Mouse (Mus musculus) frontal cortex, postnatal 25 days (tissue): ENCODE measurements around the gene Rin3.

ENCODE experiments used
- DNase-seq, 2 experiments: peaks; one replicate each; pipeline ENCODE4 v3.0.0; 2022; ENCODE audit warnings: low spot score in 2 of 2

Gene Rin3

GRCm38 (mm10) chr12:102302831-102303351 is 20.0 kb downstream of the Rin3 start:
- no peak for DNase-seq

GRCm38 (mm10) chr12:102303867-102304266 is 21.0 kb downstream of the Rin3 start:
- no peak for DNase-seq

- DNase-seq, result no peak
These were observed 22.4 kb downstream of the Rin3 start for GRCm38 (mm10) chr12:102305069-102305836.

GRCm38 (mm10) chr12:102308001-102308456 is 25.2 kb downstream of the Rin3 start:
- DNase-seq, result no peak

GRCm38 (mm10) chr12:102308457-102309011 is 25.7 kb downstream of the Rin3 start:
- peak; percentile 43 to 47 for DNase-seq

- DNase-seq, result no peak
These were observed 26.4 kb downstream of the Rin3 start for GRCm38 (mm10) chr12:102309099-102309799.

- no peak for DNase-seq
These were observed 26.9 kb downstream of the Rin3 start for GRCm38 (mm10) chr12:102309800-102310195.

- DNase-seq, result no peak
These were observed 27.4 kb downstream of the Rin3 start for GRCm38 (mm10) chr12:102310261-102310660.

- no peak for DNase-seq
These were observed 28.6 kb downstream of the Rin3 start for GRCm38 (mm10) chr12:102311454-102311853.

GRCm38 (mm10) chr12:102319150-102319549 is 36.3 kb downstream of the Rin3 start:
- DNase-seq, result no peak

- DNase-seq, result no peak
These were observed 37.1 kb downstream of the Rin3 start for GRCm38 (mm10) chr12:102319899-102320298.

GRCm38 (mm10) chr12:102320322-102320721 is 37.5 kb downstream of the Rin3 start:
- DNase-seq, result no peak

GRCm38 (mm10) chr12:102321064-102321728 is 38.3 kb downstream of the Rin3 start:
- no peak for DNase-seq

- DNase-seq, result no peak
These were observed 39.0 kb downstream of the Rin3 start for GRCm38 (mm10) chr12:102321855-102322254.

GRCm38 (mm10) chr12:102323392-102323791 is 40.5 kb downstream of the Rin3 start:
- no peak for DNase-seq

GRCm38 (mm10) chr12:102324156-102324885 is 41.5 kb downstream of the Rin3 start:
- no peak for DNase-seq

GRCm38 (mm10) chr12:102324886-102325220 is 42.0 kb downstream of the Rin3 start:
- no peak for DNase-seq

GRCm38 (mm10) chr12:102326753-102327340 is 44.0 kb downstream of the Rin3 start:
- DNase-seq, result no peak

- no peak for DNase-seq
These were observed 44.7 kb downstream of the Rin3 start for GRCm38 (mm10) chr12:102327525-102327924.

- DNase-seq, result no peak
These were observed 45.2 kb downstream of the Rin3 start for GRCm38 (mm10) chr12:102328090-102328489.

GRCm38 (mm10) chr12:102330188-102330587 is 47.3 kb downstream of the Rin3 start:
- DNase-seq, result no peak
